Mouse (Mus musculus): ENCODE data around the gene Tmprss5. TPM values are rescaled to one million over a fixed set of nuclear protein-coding genes. Genes with fewer than 3 reads are reported as not detected.

Gene Tmprss5
- polyA plus RNA-seq (2017; shearing (Covaris generic)), result 0.09 TPM

GRCm38 (mm10) chr9:49081107-49081506 lies at the start of gene Tmprss5:
TSS of gene Tmprss5 (plus strand) at chr9:49081260.

GRCm38 (mm10) chr9:49055333-49056205 lies 25.5 kb upstream of the Tmprss5 start, which contains the start of gene Zw10:
TSS of gene Zw10 (plus strand) at chr9:49055613.

Other genes starting within 250 kb of the Tmprss5 start
- 0.46 TPM for gene Zbtb16, start 245.0 kb upstream of the Tmprss5 start, polyA plus RNA-seq (2017; shearing (Covaris generic))
- gene Htr3a, start 170.2 kb upstream of the Tmprss5 start, polyA plus RNA-seq (2017; shearing (Covaris generic)), result not detected
- gene Htr3b, start 116.3 kb upstream of the Tmprss5 start, polyA plus RNA-seq (2017; shearing (Covaris generic)), result not detected
- 57.8 TPM for gene Usp28, start 95.9 kb upstream of the Tmprss5 start, polyA plus RNA-seq (2017; shearing (Covaris generic))
- gene Zw10, start 25.6 kb upstream of the Tmprss5 start, polyA plus RNA-seq (2017; shearing (Covaris generic)), result 53.7 TPM
- not detected for gene Gm4894, start 169.3 kb downstream of the Tmprss5 start, polyA plus RNA-seq (2017; shearing (Covaris generic))

Measured in CD4-positive, CD25-positive, alpha-beta regulatory T cell, adult 9 weeks (primary cell).